Mouse (Mus musculus): ENCODE measurements around the gene C1qtnf6.

DNA sequence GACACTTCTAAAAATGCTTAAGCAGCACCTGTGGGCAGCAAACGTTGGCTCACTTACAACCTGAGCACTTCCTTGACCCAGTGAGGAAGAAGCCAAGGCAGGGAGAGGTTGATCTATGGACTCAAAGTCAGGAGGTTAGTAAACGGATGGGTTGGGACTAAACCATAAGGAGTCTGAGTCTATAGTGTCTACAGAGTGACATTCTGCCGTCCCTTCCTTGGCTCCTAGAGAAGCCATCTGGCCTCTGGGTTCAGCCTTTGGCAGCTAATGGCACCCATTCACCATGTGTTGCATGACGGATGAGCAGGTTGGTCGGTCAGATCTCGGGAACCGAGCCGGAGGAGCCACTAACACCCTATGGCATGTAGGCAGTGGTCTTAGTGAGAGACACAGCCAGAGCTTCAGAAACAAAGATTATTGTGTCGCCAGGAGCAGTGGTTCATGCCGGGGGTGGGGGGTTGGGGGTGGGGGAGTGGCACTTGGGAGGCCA, 2.2 kb upstream of the C1qtnf6 start:
- no peak for TF ChIP-seq GATA1 (IDR thresholded peaks at IDR 0.05; ENCODE audit: borderline replicate concordance, low read length)
- TF ChIP-seq FLI1 (IDR thresholded peaks at IDR 0.05; ENCODE audit: low read length) = no peak
